Mouse (Mus musculus) lung, embryonic 15.5 days (tissue): Measurements from ENCODE around the gene Asap2. TPM values are rescaled to one million over a fixed set of nuclear protein-coding genes. Genes with fewer than 3 reads are reported as not detected.

ENCODE experiments used
- ATAC-seq: fragments of 200-750 bp; cut with Nextera tagmentation; 2 replicates; pipeline ENCODE4 v1.8.0; 2017; ENCODE audit warnings: moderate number of reproducible peaks, borderline replicate concordance; ENCODE audit not compliant: low FRiP score, low TSS enrichment; ENCODE audit errors: extremely low read depth
- H3K27ac ChIP-seq: fragments of 300-500 bp; sonication (generic); 2 replicates; pipeline ENCODE4 v1.5.1; 2015; ENCODE audit warnings: moderate library complexity, mild to moderate bottlenecking, inconsistent platforms
- H3K27me3 ChIP-seq: fragments of 300-500 bp; sonication (generic); 2 replicates; pipeline ENCODE4 v1.6.1; 2015; ENCODE audit warnings: inconsistent platforms
- H3K36me3 ChIP-seq: fragments of 300-500 bp; sonication (generic); 2 replicates; pipeline ENCODE4 v1.6.1; 2015; ENCODE audit warnings: inconsistent platforms
- H3K4me1 ChIP-seq: fragments of 300-500 bp; sonication (generic); 2 replicates; pipeline ENCODE4 v1.6.1; 2015; ENCODE audit warnings: inconsistent platforms
- H3K4me2 ChIP-seq: fragments of 300-500 bp; sonication (generic); 2 replicates; pipeline ENCODE4 v1.6.1; 2015; ENCODE audit warnings: inconsistent platforms, mild to moderate bottlenecking, moderate library complexity
- H3K4me3 ChIP-seq: fragments of 300-500 bp; sonication (generic); 2 replicates; pipeline ENCODE4 v1.5.1; 2015; ENCODE audit warnings: mild to moderate bottlenecking, inconsistent platforms
- H3K9ac ChIP-seq: fragments of 300-500 bp; sonication (generic); 2 replicates; pipeline ENCODE4 v1.6.1; 2015; ENCODE audit warnings: inconsistent platforms
- H3K9me3 ChIP-seq: fragments of 300-500 bp; sonication (generic); 2 replicates; pipeline ENCODE4 v1.6.1; 2016; ENCODE audit warnings: inconsistent platforms
- WGBS: fragments of 180-500 bp; shearing (Covaris S2); methylation state at CpG from one replicate; pipeline ENCODE4 v1.1.7; 2015; 5-methylcytosine and 5-hydroxymethylcytosine counted together
- polyA plus RNA-seq: library from polyadenylated mRNA; unstranded; fragments of >200 nt; fragmentation: Nextera tagmentation; extraction: Ambion mirVana; gene quantifications from 2 replicates; pipeline ENCODE4 v1.2.1, GENCODE M21; 2015

The Asap2 gene
- polyA plus RNA-seq, 1 experiment from 2014 or later: 9.6 TPM

DNA sequence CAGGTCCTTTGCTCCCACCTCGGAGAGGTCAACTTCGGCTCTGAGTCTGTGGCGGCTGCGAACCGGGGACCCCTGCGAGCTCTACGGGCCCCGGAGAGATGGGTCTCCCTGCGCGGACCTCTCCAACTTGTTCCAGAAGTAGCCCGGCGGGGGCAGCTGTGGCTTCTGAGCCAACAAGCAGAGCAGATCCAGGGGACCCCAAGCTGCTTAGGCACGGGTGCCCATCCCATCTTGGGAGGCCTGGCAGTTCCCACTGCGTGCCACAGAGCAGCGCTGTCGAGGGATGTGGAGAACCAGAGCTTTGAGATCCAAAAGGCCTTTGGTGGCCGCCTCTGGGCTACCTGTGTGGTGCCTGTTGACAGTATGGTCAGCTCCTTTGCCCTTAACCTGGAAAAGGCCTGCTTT, 122.2 kb downstream of the Asap2 start:
- ATAC-seq: no peak
- Histone ChIP-seq H3K36me3 (no peaks in the 10 kb centered on the region), H3K9me3 (no peaks in the 10 kb centered on the region), H3K9ac (peak overlapping the region; percentile 77), H3K4me2 (peak overlapping the region; percentile 95), H3K4me1 (no peaks in the 10 kb centered on the region), H3K27me3 (no peaks in the 10 kb centered on the region), H3K27ac (peak overlapping the region; percentile 84), H3K4me3 (peak overlapping the region; percentile 85)
- WGBS: 0% methylated on average over 17 of the region's 17 CpGs

DNA sequence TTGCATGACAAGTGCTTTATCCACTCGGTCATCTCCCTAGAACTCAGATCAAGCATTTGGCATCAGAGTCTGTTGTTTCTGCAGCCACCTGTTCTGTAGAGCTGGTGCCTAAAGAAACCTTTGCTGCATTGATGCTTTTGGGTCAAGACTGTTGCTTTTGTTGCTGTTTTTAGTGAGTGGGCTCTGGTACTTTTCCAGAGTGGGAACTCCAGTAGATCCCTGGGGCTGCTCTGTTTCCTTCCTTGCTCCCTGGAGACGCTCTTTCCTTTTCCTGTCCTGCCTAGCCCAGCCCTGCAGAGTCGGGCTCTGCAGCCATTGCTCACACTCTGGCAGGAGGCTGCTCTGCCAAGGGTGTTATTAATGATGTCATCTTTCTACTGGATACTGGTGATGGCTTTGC, 129.2 kb downstream of the Asap2 start:
- H3K4me1 ChIP-seq: peaks cover 23% of the 10 kb centered on the region
- no peak for ATAC-seq
- H3K4me3 ChIP-seq: no peak overlapping the region
- no peak overlapping the region for H3K4me2 ChIP-seq
- no peaks in the 10 kb centered on the region for H3K27me3 ChIP-seq
- no peaks in the 10 kb centered on the region for H3K9me3 ChIP-seq
- H3K9ac ChIP-seq: no peak overlapping the region
- 43% methylated on average over 3 of the region's 3 CpGs for WGBS
- H3K36me3 ChIP-seq: no peaks in the 10 kb centered on the region
- H3K27ac ChIP-seq: no peak overlapping the region

DNA sequence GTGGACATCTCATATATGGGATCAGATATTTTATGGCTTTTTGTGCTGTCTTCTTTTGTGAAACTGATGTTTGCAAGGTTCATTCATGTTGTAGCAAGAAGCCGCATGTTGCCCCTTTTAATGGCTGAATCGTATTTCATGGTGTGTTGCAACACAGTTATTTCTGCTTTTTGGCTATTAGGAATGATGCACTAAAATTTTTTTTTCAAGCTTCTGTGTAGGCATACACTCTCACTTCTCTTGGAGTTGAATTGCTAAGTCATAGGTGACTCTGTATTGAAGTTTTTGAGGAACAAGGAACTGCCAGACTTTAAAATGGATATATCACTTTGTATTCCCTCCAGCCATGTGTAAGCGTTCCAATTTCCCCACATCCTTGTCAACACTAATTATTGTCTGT, 132.6 kb downstream of the Asap2 start:
- H3K4me1 ChIP-seq: peaks cover 30% of the 10 kb centered on the region
- WGBS: 81% methylated on average over 3 of the region's 3 CpGs
- no peak overlapping the region for H3K9ac ChIP-seq
- H3K4me3 ChIP-seq: no peak overlapping the region
- H3K9me3 ChIP-seq: no peaks in the 10 kb centered on the region
- no peak for ATAC-seq
- no peaks in the 10 kb centered on the region for H3K27me3 ChIP-seq
- H3K4me2 ChIP-seq: no peak overlapping the region
- H3K27ac ChIP-seq: no peak overlapping the region
- H3K36me3 ChIP-seq: no peaks in the 10 kb centered on the region

DNA sequence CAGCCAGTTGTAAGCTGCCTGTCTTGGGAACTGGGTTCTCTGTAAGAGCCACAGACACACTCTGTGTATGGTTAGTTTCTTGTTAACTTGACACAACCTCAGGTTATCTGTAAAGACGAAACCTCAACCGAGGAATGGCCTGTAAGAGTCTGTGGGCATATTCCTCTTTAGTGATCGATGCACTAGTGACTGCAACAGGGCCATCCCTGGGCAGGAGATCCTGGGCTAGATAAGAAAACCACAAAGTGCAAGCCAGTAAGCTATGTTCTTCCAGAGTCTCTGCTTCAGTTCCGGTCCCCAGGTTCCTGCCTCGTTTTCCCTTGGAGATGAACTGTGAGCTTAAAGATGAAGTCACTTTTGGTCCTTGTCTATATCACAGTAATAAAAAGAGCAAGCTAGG, 133.4 kb downstream of the Asap2 start:
- 70% methylated on average over 5 of the region's 5 CpGs for WGBS

DNA sequence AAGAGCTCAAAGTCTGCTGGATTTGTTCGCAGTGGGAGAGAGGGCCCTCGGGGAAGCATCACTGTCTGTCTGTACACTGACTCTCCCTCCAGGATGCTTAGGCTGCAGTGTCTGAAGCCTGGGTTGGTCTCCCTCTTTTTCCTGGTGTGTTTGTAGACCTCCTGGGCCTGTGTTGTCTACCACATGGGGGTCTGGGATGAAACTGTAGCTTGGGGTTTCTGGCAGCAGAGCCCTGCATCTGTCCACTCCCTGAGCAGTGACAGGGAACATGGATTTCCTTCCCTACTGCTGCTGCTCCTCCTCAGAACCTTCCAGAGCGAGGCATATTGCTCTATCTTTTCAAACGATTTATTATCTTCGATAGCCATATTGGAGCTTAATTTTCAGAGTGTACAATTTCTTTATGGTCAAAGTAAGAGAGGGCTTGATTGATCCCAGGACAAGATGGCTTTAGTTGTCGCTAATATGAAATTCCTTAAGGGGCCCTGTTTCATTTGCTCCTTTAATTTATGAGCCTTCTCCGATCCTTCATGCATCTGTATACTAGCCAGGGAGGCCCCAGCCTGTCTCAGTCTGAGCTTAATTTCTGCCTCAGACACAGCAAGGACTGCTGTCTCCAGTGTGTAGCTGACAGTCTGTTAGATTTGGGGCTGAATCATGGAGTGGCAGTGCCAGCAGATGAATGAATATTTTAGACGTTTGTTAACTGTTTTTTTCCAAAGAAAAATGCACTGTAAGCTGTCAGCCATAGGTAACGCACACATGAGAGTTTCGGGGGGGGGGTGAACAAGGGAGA, 135.6 kb downstream of the Asap2 start:
- H3K9me3 ChIP-seq: no peaks in the 10 kb centered on the region
- H3K4me1 ChIP-seq: peaks cover 33% of the 10 kb centered on the region
- H3K4me2 ChIP-seq: no peak overlapping the region
- H3K4me3 ChIP-seq: no peak overlapping the region
- no peak for ATAC-seq
- no peaks in the 10 kb centered on the region for H3K36me3 ChIP-seq
- no peak overlapping the region for H3K27ac ChIP-seq
- no peak overlapping the region for H3K9ac ChIP-seq
- no peaks in the 10 kb centered on the region for H3K27me3 ChIP-seq
- 54% methylated on average over 10 of the region's 10 CpGs for WGBS

More for the DNA sequence above, 133.4 kb downstream of the Asap2 start:
- no peak overlapping the region for H3K9ac ChIP-seq
- no peaks in the 10 kb centered on the region for H3K27me3 ChIP-seq
- no peak overlapping the region for H3K4me2 ChIP-seq
- H3K4me1 ChIP-seq: peaks cover 34% of the 10 kb centered on the region
- H3K36me3 ChIP-seq: no peaks in the 10 kb centered on the region
- ATAC-seq: no peak
- no peak overlapping the region for H3K27ac ChIP-seq
- H3K4me3 ChIP-seq: no peak overlapping the region
- no peaks in the 10 kb centered on the region for H3K9me3 ChIP-seq

DNA sequence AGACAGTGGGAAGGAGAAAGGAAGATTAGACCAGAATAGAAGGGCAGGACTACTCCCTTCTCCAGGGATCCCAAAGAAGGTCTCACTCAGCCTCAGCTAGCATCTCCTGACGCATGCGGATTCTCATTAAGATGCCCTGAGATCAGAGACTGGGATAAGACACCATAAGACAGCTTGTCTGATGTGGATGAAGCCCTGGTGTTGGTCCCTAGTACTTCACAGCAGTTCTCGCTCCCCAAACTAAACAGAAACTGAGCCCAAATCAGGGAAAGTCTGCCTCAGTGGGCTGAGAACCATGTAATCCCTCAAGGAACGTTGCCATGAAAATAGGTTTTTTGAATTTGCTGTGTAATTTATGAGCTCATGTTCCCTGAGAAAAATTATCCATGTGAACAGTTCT, 136.3 kb downstream of the Asap2 start:
- WGBS: 83% methylated on average over 4 of the region's 4 CpGs
- H3K4me1 ChIP-seq: peaks cover 33% of the 10 kb centered on the region

DNA sequence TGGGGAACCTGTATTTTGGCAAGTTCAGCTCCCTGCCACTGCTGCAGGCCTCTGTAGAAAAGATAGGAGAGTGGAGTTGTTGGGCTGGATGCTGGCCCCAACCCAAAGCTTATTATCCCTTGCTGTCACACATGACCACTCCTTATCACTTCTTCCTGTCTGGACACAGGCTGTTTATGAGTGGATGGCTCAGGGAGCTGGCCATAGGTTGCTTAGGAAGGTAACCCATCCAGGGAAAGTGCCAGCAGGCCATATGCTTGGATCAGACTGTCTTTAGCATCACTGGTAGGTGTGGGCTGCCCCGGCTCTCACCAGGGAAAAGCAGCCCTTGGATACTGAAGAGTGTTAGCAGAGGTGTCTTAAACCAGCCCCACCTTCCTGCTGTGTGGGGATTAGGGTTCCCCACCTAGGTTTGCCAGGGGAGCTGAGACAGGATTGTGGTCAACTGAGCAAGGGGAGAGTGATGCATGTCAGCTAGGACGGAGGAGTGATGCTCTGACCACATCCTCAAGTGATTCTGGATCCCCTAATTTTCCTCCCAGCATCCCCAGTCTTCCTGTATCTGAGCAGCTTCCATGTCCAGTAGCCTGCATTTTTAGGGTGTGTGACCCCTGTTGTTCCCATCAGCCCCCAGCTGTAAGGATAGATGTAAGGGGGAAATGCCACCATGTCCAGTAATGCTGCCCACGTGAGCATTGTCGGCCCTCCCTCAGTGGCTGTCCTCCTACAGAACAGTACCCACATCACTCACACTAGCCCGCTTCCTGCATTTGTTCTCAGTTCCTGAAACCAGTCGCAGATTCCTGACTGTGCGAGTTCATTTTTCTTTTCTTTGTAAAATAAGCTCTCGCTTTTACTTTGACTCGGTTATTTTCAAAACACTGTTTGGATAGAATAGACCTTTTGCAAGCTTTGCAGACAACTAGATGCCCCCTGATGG, 138.9 kb downstream of the Asap2 start:
- WGBS: 65% methylated on average over 9 of the region's 9 CpGs
- H3K4me3 ChIP-seq: no peak overlapping the region
- no peak overlapping the region for H3K4me2 ChIP-seq
- H3K4me1 ChIP-seq: peaks cover 36% of the 10 kb centered on the region
- no peaks in the 10 kb centered on the region for H3K27me3 ChIP-seq
- H3K9ac ChIP-seq: no peak overlapping the region
- no peak; the same call in 1 of the 2 replicates for ATAC-seq
- H3K36me3 ChIP-seq: no peaks in the 10 kb centered on the region
- no peaks in the 10 kb centered on the region for H3K9me3 ChIP-seq
- H3K27ac ChIP-seq: peak overlapping the region; percentile 41

More for the DNA sequence above, 136.3 kb downstream of the Asap2 start:
- no peak overlapping the region for H3K27ac ChIP-seq
- no peaks in the 10 kb centered on the region for H3K9me3 ChIP-seq
- no peak overlapping the region for H3K9ac ChIP-seq
- ATAC-seq: no peak
- H3K4me2 ChIP-seq: no peak overlapping the region
- no peaks in the 10 kb centered on the region for H3K27me3 ChIP-seq
- H3K4me3 ChIP-seq: no peak overlapping the region
- no peaks in the 10 kb centered on the region for H3K36me3 ChIP-seq

DNA sequence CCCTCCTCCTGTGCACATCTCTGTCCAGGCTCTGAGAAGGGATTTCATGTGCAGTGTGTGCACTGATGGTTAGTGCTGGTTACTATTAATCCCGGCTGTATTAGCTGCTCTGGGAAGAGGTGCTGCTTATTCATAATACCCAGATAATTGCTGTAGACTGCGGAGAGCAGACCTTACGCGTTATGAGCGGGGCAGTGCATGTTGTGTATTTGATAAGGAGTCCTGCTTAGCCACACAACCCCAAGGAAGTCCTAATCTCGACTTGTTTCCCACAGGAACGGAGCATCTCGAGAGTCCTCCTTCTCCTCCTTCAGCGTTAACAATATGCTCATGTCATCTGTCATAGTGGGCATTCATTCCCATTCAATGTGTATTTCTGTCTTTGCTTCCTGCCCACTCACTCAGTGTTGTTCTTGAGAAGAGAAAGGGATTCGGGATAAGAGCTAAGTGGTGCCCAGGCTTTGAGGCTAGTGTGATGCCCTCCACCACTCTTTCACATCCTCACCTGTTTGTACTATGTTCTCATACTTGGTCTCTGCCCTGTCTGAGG, 140.1 kb downstream of the Asap2 start:
- no peaks in the 10 kb centered on the region for H3K9me3 ChIP-seq
- H3K4me2 ChIP-seq: no peak overlapping the region
- H3K4me3 ChIP-seq: no peak overlapping the region
- no peak overlapping the region for H3K9ac ChIP-seq
- H3K36me3 ChIP-seq: no peaks in the 10 kb centered on the region
- no peak for ATAC-seq
- no peaks in the 10 kb centered on the region for H3K27me3 ChIP-seq
- WGBS: 72% methylated on average over 10 of the region's 10 CpGs
- peaks cover 38% of the 10 kb centered on the region for H3K4me1 ChIP-seq
- H3K27ac ChIP-seq: 0 out of 2 replicates have a peak overlapping the region, but pooled peaks have one; percentile 13

DNA sequence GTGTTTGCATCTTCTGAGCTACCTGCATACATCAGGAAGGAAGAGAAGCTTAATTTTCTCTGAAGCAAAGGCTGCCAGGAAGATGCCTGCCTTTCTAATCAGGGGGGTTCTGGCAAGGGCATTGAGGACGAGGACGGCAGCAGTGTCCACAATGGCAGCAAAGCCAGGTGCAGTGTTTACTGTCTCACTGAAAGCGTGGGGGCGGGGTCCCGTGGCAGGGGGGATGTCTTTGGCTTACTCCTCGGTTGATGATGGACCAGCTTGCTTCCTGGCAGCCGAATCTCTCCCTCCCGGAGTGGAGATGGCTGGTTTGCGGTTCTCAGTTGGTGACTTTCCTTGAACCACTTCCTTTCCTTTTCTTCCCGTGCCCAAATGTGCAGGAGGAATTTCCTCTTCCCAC, 142.3 kb downstream of the Asap2 start:
- WGBS: 17% methylated on average over 10 of the region's 10 CpGs

DNA sequence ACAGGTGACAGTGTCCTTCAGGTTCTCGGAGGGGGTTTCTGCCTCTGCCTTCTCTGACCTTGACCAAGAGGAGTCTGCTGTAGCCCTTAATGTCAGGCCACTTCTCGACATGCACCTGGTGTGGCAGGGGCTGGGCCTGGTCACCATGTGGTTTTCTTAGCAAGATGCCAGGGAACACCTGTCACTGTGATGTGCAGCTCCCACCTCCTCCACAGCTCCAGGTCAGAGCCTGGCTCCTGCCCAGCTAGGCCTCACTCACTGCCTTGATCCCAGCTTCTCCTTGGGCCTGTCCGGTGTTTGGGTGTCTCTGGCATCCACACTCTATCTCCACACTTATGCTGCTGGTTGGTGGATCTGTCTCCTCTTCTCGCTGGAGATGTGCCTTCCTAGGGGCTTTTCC, 142.8 kb downstream of the Asap2 start:
- no peak overlapping the region for H3K9ac ChIP-seq
- no peaks in the 10 kb centered on the region for H3K36me3 ChIP-seq
- H3K4me2 ChIP-seq: no peak overlapping the region
- 60% methylated on average over 4 of the region's 4 CpGs for WGBS
- H3K4me3 ChIP-seq: no peak overlapping the region
- peaks cover 45% of the 10 kb centered on the region for H3K4me1 ChIP-seq
- no peaks in the 10 kb centered on the region for H3K9me3 ChIP-seq
- peak overlapping the region; percentile 41; the same call in 1 of the 2 replicates for H3K27ac ChIP-seq
- no peak for ATAC-seq
- H3K27me3 ChIP-seq: no peaks in the 10 kb centered on the region

More for the DNA sequence above, 142.3 kb downstream of the Asap2 start:
- 0 out of 2 replicates have a peak overlapping the region, but pooled peaks have one; percentile 41 for H3K27ac ChIP-seq
- no peak overlapping the region for H3K4me3 ChIP-seq
- H3K9ac ChIP-seq: no peak overlapping the region
- no peak overlapping the region for H3K4me2 ChIP-seq
- no peaks in the 10 kb centered on the region for H3K27me3 ChIP-seq
- no peaks in the 10 kb centered on the region for H3K36me3 ChIP-seq
- H3K9me3 ChIP-seq: no peaks in the 10 kb centered on the region
- no peak for ATAC-seq
- H3K4me1 ChIP-seq: peaks cover 49% of the 10 kb centered on the region

DNA sequence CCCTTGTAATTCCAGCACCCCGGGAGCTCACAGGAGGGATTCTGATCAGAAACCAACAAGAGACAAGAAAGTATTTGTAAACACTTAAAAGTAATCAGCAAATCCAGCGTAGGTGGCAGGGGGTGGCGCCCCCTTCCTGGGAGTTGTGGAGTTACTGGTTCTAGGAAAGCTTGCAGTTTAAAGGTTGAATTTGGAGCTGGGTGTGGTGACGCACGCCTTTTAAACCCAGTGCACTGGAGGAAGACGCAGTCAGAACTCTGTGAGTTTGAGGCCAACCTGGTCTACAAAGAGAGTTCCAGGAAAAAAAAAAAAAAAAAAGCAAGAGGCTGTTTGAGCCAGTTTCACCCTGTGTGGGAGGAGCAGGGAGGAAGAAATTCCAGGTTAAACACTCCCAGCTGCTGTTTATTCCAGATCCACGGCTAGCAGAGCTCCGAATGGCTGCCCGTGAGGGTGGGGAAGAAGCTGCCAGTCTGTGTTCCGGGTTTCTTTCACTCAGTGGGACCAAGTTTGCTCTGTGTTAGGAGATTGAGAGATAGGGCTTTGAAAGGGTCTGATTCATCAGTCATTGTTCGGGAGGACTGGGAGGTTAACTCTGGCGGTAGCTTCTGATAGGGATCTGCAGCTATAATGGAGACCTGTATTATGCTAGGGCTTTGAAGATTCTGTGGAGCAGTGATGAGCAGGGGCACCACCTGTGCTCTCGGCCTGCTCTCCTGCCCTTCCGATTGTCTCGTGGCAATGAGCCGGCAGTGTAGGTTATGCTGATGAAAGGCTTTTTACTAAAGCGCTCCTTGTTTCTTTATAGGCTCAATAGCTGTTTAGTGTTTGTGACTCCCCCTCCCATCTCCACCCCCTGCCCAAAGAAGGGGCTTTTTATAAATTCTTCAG, 144.0 kb downstream of the Asap2 start:
- Histone ChIP-seq H3K4me1 (peaks cover 40% of the 10 kb centered on the region), H3K27me3 (no peaks in the 10 kb centered on the region), H3K4me2 (no peak overlapping the region), H3K36me3 (no peaks in the 10 kb centered on the region), H3K27ac (peak overlapping the region; percentile 21; the same call in 1 of the 2 replicates), H3K9ac (no peak overlapping the region), H3K9me3 (no peaks in the 10 kb centered on the region), H3K4me3 (no peak overlapping the region)
- no peak for ATAC-seq
- 51% methylated on average over 17 of the region's 17 CpGs for WGBS
